Mouse (Mus musculus) cerebellum, postnatal 10 days (tissue): ENCODE data around the gene Mbnl1.
"Not testable (repeated sequence)": the region's sequence is repeated elsewhere in the genome, so short reads cannot be mapped to it uniquely, and the experiment has no call there.

Experiments used
- DNase-seq, 2 experiments: peaks; one replicate each; pipeline ENCODE4 v3.0.0; 2021; ENCODE audit warnings: mixed read lengths in 2 of 2

The Mbnl1 gene

DNA sequence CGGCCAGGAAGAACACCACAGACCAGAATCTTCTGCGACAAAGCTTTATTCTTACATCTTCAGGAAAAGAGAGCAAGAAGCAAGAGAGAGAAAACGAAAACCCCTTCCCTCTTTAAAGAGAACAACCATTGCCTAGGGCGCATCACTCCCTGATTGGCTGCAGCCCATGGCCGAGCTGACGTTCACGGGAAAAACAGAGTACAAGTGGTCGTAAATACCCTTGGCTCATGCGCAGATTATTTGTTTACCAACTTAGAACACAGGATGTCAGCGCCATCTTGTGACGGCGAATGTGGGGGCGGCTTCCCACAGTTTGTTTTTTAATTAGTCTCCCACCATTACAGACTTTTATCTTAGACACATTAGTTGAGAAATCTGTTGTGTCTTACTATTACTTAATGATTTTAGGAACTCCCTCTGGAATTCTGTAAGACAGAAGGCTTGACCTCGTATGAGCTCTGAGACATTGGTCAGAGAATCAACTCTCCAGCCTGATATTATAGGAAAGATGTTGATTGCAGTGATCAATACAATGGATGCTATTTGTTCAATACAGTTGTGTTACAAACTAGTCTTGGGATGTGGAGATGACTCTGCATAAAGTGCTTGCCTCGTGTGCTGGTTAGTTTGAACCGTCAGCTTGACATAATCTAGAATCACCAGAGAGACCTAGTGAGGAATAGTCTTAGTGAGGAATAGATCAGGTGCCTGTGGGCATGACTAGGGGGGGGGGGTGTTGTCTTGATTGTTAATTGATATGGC, 22.3 kb downstream of the Mbnl1 start:
- not testable (repeated sequence) for DNase-seq

DNA sequence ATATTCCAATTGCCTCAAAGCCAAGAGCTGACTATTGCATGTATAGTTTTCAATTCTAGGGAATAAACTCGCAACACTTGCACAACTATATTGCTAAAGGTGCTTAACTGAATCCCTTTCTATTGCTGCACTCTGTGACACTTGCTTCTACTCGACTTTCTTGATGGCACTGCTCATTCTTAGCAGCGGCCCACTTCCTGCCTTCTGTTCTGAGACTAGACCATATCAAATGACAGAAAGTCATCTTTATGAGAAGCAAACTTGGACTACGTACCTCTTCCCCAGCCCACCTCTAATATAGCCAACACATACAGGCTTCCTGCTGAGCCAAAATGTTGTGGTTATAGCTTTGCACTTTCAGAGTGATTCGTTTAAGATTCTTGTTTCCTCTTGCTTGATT, 23.6 kb downstream of the Mbnl1 start:
- no peak for DNase-seq

DNA sequence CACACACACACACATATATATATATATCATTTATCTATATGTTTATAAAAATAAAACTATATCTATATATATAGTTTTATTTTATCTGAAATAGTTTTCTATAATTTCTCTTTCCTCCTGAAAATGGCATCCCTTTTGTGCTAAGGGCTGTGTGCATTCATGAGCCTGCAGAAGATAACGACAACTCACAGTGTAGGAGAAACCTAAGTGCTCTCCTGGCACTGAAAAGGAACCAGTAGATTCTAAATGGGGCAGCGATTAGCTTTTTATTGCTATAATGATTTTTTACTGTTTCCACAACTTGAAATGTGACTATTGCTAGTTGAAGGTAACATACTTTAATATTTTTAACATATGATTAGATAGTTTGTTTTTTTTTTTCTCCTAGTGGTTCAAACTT, 25.5 kb downstream of the Mbnl1 start:
- DNase-seq: no peak

DNA sequence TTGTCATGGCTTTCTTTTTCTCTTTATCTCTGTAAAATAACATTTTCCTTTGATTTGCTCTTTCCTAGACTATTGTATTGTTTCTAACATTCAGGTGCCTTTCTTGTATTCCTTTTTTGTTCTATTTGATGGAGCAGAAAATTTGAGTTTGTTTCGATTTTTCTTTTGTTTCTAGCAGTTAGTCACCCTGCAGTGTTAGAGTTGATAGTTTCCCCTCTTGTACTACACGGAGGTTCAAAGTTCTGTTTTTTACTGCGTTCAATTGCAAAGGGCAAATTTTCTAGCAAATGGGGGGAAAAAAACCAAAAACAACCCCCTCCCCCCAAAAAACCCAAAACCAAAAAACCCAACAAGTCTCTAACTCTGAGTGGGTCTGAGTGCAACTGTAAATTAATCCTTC, 26.0 kb downstream of the Mbnl1 start:
- no peak for DNase-seq

DNA sequence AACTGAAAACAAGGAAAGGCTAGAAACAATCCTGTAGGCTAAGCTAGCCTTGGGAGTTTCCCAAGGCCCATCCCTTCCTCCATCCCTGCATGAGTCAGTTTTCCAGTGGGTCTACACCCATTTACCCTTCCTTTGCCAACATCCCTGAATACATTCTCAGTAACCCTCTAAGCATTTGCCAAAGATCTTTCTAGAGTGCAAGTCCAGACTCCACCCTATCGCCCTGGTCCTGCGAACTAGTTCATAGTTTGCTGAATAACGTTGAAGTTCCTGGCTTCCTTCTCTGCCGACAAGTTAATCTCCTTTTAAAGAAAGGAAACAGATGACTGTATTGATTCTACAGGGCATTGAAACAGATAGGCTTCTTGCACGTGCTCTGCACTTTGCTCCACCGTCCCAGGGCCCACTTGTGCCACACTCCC, 26.5 kb downstream of the Mbnl1 start:
- no peak for DNase-seq

DNA sequence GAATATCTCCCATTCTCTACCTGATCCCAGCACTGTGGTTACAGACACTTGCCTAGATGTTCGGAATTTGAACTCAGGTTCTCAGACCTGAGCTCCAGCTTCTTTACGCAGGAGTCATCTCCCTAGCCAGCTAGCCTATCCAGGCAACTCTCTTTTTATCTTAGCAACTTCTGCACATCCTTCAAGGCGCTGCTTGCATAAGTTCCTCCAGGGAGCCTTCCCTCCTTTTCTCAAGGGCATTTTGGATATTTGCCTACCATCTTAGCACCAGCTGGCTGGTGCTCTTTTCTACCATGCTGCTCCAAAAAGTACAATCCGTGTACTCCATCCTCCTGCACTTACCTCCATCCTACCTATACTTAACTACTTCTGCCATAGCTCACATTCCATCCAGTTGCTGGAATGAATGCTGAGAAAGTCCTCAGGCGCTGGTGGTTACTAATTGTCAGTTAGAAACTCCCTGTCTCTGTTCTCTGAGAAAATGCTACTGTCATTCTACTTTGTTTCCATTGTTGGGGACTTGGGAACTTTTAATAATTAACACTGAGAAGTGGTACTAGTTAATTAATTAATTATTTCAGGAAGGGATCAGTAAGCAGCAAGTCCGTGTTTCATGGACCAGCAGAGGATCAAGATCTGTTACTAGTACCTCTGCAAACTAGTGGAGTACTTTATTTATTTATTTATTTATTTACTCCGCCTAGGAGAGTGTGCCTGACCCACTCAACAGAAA, 27.3 kb downstream of the Mbnl1 start:
- no peak for DNase-seq

DNA sequence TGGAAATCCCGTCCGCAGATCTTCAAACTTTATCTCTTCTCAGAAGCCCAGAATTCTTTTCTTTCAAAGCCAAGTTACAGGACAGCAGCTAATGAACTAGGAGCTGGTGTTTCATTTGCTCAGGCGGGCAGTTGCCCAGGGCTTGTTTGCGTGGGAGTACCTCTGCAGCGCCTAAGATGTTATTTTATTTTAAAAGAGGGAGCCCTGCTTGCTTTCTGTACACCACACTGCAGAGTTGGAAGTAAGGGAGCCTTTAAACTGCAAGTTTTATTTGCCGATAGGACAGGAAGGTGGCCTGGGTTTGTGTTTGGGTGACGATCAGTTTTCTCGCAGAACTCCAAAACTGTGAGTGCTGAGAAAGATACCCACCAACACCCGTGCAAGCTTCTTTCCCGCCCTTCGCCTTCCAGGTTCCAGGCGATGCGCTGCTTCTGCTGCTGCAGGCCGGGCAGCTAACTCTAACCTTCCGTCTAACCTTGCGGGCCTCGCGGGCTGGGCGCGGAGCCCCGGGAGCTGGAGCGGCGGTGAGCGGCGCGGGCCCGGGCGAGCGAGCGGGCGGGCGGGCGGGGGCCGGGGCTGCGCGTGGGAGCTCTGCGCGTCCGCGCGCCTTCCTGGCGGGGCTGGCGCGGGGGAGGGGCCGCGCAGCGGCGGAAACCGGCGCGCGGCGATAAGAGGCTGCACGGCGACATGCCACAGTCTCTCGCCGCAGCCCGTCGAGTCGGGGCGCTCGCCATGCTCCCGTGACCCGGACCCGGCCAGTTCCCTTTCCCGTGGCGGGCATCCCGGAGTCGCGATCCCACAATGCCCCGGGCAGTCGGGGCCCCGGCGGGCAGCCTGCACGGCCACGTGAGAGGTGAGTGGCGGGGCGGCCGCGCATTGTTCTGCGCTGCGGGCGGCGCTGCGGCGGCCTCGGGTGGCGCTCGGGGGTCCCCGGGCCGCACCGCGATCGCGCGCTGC, 28.2 kb downstream of the Mbnl1 start:
- peak; percentile 85 for DNase-seq

DNA sequence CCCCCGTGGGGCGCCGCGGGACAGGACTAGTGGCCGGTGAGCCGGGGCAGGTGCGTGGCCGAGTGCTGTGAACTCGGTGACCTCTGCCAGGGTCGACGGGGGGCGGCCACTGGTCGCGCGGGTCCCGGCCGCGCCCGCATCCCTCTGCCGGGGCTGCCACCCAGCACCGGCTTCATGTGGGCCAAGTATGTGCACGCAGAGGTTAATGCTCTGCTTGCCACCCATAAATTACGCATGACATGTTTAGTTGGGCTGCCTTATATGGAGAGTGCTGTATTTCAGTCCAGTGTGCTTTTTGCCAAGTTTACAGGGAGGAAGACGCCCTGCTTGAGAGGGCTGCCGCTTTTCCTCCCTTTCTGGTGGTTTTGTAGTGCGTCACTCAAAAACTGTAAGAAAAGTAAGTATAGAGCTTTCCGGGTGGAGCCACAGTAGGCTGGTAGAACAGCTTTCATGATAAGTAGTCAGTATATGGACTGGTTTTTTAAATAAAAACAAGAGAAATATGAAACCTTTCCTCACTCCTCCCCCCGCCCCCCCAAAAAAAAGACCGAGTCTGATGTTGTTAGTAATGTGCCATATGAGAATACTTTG, 29.0 kb downstream of the Mbnl1 start:
- DNase-seq: peak; percentile 78 to 81

DNA sequence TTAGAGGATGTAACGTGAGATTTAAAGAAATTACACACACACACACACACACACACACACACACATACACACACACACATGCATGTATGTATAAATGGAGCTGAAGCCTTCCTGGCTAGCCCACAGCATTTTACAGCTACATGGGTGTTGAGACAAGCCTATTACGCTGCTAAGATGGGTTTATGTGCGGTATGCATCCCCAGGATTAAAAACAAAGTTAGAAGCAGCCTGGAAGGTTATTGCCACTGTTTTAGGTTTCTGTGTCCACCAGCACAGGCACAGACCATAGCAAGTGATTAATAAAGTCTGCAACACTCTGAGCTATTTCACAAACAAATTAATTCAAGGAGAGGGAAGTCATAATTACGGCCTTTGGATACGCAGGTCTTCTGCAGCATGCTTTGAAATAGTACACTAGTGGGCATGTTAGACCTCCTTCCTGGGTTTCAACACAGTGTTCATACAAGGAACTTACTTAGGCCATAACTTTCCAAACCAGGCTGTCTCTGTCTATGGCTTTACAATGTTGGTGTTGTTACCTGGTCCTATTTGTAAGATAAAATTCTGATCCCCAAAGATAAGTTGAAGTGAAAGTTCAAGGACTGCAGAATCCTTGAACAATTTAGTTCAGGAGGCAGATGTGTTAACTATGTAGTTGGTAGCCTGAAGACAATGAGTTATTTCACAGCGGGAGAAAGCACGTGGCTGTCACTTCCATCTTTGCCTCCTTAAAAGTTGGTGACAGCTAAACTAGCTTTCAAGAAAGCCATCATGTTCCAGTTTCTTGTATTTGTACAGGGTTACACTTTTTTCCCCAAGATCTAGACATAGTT, 29.7 kb downstream of the Mbnl1 start:
- DNase-seq: peak in 1 of 2 experiments; percentile 13

DNA sequence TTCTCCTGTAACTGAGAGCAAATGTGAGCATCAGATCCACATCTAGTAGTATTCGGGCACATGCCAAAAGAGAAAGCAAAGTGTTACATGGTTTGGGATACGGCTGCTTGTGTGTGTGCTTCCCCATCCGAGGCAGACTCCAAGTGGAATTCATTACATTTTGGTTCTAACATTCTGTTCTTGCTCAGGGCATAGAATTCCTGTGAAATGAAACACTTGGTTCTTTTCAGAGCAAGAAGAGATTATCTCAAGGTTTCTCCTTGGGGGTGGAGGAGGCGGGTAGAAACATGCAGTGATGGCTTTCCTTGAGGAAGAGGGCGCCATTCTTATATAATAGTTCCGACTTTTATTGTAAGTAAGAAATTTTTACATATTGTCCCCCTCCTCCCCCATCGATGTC, 30.6 kb downstream of the Mbnl1 start:
- no peak for DNase-seq

DNA sequence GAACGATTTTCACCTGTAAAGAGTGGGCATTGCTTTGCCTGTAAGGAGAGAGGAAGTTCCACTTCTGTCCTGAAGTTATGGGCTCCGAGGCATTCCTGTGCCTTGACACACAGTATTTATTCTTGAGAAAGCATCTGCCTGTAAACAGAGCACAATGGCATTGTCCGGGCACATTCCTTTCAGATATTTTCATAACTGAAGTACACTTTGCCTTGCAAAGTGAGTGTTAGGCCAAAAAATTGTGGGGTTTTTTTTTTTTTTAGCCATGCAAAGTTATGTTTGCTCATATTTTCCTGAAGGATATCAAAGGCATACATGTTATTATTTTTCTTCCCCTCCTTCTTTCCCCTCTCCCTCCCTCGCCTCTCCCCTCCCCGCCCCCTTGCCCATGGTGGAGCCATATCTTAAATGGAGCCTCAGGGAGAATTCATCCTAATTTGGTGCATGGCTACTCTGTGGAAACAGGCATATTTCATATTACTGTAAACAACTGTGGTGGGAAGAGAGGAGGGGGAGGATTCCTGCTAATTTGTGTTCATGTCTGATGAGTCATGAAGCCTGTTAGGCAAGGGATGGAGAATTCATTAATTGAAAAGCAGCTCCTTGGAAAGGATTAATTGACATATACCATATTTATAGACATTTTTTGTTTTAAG, 32.3 kb downstream of the Mbnl1 start:
- DNase-seq: no peak

DNA sequence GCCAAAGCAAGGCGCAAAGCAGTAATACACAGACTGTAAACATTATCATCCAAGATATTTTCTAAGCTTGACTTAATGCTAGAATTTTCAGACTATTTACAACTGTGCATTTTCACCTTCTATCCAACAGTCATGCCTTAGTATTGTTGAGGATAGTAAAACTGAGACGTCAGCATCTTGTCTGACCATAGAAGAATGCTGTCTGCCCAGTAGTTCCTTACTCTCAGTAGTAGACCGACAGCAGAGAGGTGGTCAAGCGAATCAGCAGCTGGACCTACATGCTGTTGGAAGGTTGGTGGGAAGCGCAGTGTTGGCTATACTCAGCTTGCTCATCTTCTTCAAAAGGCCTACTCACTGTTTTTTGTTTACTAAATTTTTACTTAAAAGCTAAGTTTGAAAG, 34.2 kb downstream of the Mbnl1 start:
- DNase-seq: no peak

DNA sequence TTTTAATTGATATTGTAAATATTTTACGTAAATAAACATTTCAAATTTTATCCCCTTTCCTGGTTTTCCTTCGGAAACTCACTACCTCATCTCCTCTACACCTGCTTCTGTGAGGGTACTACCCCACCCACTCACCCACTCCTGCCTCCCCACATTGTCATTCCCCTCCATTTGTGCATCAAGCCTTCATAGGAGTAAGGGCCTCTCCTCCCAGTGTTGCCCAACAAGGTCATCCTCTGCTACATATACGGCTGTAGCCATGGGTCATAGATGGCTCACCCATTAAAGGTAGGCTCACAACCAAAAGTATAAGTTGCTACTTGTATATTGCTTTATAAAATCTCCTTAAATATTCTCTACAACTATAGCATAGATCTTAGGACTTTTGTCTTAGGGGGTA, 34.9 kb downstream of the Mbnl1 start:
- DNase-seq: no peak

DNA sequence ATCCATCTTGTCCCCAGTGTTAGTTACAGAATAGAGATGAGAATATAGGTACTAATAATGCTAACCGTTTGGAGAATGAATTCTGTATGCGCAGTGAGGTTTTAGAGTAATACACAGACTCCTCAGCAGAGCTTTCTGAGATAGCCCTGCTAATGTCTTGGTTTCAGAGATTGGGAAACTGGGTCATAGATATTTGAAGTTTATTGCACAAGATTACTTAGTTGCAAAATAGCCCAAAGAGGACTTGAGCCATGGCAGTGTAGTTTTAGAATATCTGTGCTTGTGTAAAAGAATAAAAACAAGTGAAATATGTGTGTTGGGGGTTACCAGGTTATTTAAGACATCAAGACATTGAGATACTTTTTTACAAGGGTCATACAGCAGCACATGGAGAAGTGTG, 35.3 kb downstream of the Mbnl1 start:
- no peak for DNase-seq

DNA sequence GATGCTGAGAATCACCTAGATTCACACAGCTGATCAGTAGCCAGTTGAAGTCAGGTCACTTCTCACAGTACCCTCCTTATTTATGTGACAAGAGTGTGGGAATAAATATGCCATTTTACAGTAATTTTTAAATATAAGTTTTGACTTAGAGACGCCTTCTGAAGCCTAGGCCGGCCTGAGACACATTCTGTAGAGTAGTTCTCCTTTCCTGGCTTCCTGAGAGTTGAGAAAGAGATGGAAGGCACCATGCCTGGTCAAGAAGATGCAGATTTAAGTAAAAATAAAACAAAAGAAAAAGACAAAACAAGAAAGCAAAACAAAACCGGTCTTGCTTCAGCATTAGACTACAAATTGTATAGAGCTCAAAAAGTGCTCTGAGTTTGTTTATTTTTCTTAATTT, 38.6 kb downstream of the Mbnl1 start:
- DNase-seq: no peak

DNA sequence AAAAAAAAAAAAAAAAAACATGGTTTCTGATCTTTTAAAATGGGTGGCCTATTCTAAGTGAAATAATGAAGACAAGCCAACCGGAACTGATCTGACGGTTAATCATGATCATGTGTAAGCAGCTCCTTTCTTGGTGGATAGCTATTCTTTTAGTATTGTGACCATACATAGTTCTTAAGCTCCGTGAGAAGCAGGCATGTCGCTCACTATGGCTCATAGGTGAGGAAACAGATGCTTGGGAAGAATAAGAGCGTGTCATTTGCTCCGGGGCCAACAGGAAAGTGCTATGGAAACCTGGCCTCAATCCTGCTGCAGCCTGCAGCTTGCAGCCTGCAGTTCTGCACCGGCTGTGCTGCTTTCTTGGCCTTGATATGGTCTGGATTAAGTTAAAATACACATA, 40.7 kb downstream of the Mbnl1 start:
- peak; percentile 69 to 72 for DNase-seq

DNA sequence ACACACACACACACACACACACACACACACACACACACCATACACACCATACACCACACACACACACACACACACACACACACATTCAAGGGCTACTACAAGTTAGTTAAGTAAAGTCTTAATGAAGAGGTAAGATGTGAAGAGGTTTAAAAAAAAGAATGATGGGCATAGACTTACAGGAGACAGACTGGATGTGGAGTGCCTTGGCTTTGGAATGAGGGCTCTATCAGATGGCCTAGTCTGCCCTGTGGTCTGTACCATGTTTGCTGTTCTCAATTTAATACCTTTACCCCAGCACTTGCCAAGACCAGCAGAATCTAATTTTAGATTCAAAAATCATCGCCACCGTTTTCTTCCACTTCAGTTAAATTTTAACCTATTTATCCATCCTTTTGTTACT, 41.1 kb downstream of the Mbnl1 start:
- peak in 1 of 2 experiments; percentile 49 for DNase-seq

DNA sequence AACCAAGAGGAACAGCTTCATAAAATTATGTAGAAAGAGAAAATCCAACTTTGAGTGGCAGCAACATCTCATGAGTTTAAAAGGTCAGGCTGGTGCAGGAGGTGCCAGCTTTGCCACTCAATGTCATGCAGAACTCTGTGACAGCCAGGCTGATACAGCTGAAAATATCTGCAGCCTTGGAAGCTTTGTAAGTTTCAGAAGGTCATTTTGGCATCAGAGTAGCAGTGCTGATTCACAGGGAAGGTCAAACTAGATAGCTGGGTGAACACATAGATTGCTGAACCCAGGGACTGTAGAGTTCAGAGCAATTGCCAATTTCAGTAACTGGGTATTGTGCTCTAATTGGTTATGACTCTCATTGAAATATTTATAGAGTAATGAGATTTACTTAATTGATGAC, 42.8 kb downstream of the Mbnl1 start:
- DNase-seq: no peak

DNA sequence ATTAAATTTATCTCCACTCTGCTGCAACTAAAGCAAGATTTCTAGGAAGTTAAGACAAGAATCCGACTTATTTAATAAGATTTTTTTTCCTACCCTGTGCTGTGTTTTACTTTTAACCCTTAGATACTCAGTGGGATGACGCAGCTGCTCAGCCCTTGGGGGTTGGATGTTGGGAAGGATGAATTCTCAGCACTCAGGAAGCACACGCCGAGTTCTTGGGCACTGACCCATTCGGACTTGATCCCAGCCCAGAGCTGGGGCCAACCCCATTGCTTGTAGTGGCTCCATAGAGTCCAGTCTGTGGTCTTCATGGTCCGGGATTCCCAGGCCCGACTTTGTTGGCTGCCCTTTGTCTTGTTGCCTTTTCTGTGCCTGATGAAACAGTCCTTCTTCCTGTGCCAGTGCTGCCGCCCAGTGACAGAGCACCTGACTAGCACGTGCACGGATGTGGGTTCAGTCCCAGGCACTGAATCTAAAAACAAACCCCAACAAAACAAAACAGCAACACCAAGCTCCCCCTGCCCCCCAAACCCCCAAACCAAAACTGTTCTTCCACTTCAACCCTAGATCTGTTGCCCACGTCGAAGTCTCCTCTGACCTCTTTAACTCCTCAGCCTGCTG, 43.5 kb downstream of the Mbnl1 start:
- DNase-seq: peak; percentile 58 to 65

DNA sequence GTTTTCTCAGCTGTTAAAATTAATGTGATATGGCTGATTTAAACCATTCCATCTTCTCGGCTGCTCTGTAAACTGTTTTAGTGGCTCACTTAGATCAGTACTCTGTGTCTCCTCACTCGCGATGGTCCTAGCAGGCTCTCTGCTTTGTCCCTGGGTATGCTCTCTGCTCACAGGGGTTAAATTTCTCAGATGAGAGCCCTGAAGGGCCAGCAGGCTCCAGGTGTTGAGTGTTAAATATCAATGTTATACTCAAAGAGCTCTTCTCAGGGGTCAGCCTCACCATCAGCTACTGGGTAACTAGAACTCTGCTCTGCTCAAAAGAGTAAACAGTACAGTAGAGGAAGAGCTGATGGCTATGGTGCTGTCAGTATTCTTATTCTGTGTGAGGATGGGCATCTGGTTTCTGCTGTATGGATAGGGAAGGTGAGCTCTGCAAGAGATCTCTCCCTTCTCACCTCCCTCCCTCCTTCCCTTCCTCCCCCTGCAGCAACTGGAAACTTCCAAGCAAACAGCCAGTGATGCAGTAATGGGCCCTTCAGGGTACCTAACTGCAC, 44.7 kb downstream of the Mbnl1 start:
- DNase-seq: no peak

DNA sequence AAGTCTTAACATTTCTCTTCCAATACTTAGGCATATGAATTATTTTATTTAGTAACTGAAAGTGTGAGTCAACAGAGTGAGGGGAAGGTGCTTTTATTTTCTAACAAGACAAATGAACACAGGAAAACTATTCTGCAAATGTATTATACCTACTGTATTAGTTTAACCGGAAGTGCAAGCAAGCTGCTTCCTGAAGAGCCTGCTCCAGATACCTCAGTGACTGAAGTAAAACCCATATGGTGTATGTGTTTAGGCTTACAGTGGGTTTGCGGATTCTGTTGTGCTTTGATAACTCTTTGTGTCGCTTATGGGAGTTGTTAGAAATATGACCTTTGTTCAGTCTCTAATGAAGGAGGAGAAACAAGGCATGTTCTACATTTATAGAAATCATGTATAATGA, 46.7 kb downstream of the Mbnl1 start:
- DNase-seq: no peak
